Mouse (Mus musculus) megakaryocyte-erythroid progenitor cell, adult 5-6 weeks (primary cell): ENCODE measurements around the gene Gm11541. TPM values are rescaled to one million over a fixed set of nuclear protein-coding genes. Genes with fewer than 3 reads are reported as not detected.
"Not testable (repeated sequence)": the region's sequence is repeated elsewhere in the genome, so short reads cannot be mapped to it uniquely, and the experiment has no call there.

ENCODE experiments used
- ATAC-seq: replicated peaks from 2 replicates; pipeline ENCODE4 v1.8.0; 2016; ENCODE audit warnings: mild to moderate bottlenecking, inconsistent platforms; ENCODE audit not compliant: severe bottlenecking, poor library complexity, low FRiP score, low TSS enrichment
- total RNA-seq, 2 experiments: library from RNA; stranded (forward) in 1 of 2; stranded (reverse) in 1 of 2; fragments of 200-1000, 215-1000 nt in 1 of 2; fragments of >200 nt in 1 of 2; fragmentation: Nextera tagmentation in 1 of 2; gene quantifications; 2 replicates each; pipeline ENCODE4 v1.2.3; 2014 to 2017

Gm11541 gene
- total RNA-seq, 2 experiments from 2014 or later: not detected

DNA sequence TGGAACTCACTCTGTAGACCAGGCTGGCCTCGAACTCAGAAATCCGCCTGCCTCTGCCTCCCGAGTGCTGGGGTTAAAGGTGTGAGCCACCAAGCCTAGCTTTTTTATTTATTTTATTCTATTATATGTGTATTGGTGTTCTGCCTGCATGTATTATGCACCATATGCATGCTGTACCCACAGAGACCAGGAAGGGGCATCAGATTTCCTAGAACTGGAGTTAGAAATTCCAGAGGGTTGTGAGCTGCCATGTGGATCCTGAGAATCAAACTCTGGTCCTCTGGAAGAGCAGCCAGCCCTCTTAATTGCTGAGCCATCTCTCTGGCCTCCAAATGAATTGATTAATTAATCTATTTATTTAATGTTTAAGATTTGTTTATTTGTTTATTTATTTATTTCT is 4.9 kb downstream of the Gm11541 start:
- ATAC-seq: no peak

DNA sequence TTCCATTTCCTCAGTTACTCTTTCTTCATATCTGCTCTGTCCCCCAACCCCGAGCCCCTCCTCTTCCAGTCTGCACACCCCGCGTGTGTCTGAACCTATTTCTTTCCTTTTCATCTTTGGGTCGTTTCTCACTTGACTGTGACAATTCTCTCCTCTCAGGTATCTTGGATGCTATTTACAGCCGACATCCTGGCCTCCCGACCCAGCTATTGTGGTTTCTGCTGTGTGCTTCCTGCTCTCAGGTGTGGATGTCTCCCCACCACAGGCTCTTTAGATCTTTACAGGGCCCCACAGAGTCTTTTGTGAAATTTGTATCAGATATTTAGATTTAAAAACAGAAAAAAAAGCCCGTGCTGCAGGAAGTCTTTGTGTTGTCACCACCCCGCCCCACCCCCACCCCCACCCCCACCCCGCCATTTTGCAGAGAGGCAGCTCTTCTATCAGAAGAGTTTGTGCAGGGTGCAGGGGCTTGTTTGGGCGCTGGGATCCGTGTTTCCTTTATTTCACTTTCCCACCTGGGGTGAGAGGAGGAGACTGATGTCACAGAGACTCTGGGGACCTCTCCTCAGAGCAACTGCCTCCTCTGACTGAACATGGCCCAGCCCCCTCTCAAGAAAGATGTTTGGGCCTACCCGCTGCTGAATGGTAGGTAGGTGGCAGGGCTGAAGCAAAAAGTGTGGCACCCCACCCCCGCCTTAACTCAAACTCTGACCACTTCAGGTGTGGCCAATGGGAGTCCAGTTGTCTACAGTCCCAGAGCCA is 6.4 kb downstream of the Gm11541 start:
- no peak for ATAC-seq

- no peak for ATAC-seq
Observed at GRCm38 (mm10) chr11:94697140-94697539, 7.2 kb downstream of the Gm11541 start.

DNA sequence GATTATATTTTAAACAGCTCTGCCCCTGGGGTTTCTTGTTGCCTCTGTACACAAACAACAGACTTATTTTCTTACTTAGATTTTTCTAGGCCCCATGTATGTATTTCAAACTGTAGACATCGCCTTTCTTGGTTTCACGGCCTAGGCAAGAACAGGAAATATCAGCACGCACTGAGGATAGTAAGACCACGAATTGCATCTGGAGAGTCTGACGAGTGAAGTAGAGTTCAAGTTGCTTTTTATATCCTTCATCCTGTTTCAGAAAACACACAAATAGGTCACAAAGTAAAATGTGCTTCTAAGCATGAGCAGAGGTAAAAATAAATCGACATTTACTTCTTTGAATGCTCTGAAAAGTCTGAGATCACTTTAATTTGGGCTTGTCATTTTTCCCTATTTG is 8.8 kb downstream of the Gm11541 start:
- ATAC-seq: no peak

- ATAC-seq: not testable (repeated sequence)
Observed at GRCm38 (mm10) chr11:94692502-94692901, 11.8 kb downstream of the Gm11541 start.

DNA sequence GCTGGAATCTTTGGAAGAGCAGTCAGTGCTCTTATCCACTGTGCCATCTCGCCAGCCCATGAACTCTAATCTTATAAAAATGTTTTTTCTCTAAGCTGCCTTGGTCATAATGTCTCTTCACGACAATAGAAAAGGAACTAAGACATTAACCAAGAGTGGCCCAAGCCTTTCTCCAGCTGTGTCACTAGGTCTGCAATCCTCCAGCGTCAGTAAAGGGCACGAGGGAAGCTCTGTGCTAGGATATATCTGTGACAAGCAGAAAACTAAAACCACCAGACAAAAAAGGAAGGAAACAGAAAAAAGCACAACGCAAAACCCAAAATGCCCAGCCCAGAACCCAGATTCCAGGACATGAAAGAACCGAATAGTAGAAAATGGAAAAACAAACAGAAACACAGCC is 17.1 kb downstream of the Gm11541 start:
- ATAC-seq: no peak

- no peak for ATAC-seq
Observed at GRCm38 (mm10) chr11:94682427-94682826, 21.9 kb downstream of the Gm11541 start.

GRCm38 (mm10) chr11:94681640-94682039 is 22.7 kb downstream of the Gm11541 start:
- ATAC-seq: no peak

DNA sequence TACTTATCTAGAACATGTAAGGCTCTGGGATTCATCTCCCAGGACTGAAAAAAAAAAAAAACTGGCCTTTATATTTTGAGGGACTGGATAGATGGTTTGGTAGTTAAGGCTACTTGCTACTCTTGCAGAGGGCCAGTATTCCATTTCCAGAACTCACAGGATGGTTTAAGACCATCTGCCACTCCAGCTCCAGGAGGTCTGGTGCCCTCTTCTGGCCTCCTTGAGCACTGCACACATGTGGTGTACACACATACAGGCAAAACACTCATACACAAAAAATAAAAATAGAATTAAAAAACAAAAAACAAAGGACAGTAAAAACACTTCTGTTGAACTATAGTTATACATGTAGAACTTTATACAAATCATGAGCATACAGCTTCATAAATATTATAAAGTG is 23.7 kb downstream of the Gm11541 start:
- ATAC-seq: no peak

DNA sequence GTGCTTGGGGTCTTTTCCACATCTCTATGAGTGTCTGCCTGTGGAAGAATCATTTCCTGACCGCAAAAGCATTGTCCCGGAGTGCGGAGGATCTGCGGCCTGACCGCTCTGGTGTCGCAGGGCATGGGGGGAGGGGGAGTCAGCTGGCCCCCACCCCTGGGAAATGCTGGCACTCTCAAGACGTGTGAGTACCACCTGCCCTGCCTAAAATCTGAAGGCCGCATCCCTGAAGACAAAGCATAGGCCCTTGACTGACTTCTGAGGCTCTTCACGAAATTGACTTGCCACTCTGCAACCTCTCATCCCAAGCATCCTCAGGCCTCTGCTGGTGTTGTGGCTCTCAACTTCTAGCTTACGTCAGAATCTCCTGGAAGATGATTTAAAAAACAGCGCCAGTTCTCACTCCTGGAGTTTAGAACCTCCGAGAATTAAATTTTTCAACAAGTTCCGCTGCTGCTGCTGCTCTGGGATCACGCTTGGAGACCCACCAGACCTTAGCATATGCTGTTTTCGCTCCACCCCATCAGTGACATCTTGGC is 26.6 kb downstream of the Gm11541 start:
- peak; percentile 43; the same call in 1 of the 2 replicates for ATAC-seq

DNA sequence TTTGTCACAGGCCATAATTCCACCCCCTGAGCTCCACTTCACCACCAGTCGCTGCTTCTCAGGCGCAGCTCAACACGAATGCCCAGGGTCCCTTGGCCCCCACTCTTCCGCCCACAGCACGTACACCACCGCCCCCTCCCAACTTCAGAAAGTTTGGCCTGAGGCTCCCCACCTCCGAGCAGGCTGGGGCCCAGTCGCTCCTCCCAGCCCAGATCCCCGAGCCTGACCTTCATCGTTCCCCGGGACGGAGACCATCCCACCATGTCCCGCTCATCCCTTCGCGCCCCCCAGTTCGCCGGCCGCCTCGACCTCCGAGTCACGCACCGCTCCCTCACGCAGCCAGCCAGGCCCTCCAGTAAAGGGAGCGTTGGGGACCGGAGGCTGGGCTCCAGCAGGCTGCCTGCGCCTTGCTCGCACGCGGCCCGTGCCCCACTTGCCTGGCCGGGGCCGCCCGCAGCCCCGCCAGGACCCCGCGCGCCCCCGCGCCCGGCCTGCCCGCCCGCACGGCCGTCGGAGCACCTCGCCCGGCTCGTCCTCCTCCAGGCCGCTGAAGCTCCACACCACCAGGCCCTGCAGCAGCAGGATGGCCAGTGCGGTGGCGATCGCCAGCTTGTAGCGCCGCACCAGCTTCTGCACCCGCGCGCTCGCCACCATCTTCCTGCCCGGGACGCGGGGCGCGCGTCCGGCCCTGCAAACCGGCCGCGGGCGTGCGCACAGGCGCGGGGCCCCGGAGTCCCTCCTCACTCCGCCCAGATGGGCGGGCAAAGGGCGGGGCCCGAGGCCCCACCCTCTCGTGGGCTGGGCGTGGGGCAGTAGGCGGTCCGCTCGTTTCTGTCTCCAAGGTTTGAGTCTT is 27.3 kb downstream of the Gm11541 start, which contains the start of gene Xylt2:
Gene Xylt2, minus strand, starts transcription at position 762 of the 853 bp plus-strand sequence.
- ATAC-seq: peak; percentile 94

DNA sequence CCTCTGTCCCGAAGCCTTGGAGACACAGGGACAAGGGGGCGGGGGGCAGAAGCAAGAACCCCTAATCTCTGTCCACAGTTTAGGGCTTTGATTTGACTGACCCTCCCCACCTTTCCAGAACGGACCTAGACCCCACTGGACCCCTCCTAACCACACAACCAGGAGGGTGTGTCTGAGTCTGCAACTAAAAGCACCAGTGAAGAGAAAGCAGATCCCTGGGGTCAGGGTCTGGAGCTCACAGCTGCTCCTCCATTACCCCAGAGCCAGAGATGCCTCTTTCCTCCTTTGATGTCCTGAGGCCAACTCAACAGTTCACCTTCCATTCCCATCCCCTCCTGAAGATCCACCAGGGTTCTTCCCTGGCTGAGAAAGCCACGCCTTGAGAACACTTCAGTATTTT is 28.0 kb downstream of the Gm11541 start:
- ATAC-seq: 0 out of 2 replicates have a peak, but pooled peaks have one; percentile 6

DNA sequence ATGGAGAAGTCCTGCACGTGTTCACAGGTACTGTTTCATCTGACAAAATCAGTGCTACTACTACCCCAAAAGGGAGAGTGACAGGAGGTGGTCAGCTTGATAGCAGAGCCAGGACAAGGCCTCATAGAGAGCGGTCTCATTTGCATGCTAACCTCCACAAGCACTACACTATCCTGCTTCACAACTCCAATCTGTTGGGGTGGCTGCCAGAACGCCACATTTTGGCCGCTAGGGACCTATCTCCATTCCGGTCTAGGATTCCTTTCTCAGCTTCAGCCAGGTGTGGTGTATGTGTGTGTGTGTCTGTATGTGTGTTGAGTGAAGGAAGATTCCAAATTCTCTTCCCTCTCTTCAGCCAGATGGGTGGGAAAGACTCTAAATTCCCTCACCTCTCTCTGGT is 28.9 kb downstream of the Gm11541 start:
- no peak for ATAC-seq

GRCm38 (mm10) chr11:94674984-94675383 is 29.3 kb downstream of the Gm11541 start:
- ATAC-seq: no peak

- no peak for ATAC-seq
Observed at GRCm38 (mm10) chr11:94665281-94665680, 39.0 kb downstream of the Gm11541 start.

DNA sequence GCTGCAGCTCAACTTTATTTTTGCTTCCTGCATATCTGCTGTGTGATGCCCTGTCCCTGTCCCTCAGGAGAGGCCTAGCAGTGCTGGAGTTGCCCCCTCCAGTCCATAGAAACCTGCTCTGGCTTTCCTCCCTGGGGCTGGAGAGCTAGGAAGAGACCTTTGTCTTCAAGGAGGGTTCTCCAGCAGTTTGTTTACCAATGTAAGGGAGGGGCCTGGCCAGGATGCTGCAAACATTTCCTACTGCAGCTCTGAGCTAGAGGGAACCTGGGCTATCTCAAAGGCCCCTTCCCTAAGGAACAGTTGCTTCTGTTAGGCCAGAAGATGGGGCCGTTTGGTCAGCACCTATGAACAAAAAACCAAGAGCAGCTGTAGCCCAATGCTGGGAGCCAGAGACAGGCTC is 43.0 kb downstream of the Gm11541 start:
- ATAC-seq: no peak

DNA sequence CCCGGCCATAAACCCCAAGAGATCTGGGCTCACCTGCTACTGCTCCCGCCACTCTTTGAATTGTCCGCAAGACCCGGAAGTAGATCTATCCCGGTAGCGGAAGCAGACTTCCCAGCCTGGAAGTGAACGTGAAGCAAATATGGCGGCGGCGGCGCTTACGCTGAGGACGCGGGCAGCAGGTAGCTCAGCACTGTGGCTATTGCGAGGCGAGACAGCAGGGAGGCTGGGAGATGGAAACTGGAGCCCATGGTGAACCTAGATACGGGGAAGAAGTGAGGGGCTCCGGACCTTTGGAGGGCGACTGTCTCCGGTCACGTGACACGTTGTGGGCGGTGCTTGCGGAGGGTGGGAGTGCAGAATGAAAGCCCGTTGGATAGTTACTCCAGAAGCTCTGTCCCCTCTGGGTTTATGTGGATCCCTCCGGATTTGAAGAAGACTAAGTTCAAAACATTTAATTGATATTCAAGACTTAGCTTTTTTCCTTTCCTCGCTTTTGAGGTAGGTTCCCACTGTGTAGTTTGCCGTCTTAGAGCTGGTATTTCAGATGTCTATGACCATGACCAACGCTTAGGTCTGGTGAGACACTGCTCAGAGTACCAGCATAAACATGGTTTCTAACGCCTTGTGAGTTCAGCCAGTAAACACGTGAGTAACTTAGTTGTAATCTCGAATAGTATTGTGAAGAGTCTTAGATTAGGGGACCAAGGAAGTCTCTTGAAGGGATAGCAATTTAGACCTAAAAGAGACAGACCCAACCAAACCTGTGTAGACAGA is 50.4 kb downstream of the Gm11541 start, which contains the start of the genes Mrpl27 and Eme1:
Gene Mrpl27, plus strand, starts transcription at position 105 of the 774 bp plus-strand sequence.
Gene Eme1, minus strand, starts transcription at position 302 of the 774 bp plus-strand sequence.
- peak; percentile 89 for ATAC-seq

GRCm38 (mm10) chr11:94652973-94653372 is 51.3 kb downstream of the Gm11541 start:
- ATAC-seq: no peak

DNA sequence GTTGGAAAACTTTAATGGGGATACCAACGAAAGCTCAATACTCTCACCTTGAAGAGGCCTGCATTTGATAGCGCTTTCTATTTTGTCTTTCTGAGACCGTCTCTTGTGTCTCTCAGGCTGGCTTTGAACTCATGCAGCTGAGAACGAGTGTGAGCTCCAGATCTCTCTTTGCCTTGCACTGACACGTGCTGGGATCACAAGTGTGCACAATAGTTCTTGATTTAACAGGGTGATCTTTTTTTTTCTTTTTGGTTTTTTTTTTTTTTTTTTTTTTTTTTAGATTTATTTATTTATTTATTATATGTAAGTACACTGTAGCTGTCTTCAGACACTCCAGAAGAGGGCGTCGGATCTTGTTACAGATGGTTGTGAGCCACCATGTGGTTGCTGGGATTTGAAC is 53.1 kb downstream of the Gm11541 start:
- not testable (repeated sequence) for ATAC-seq
